ENCODE assay signal across 8 mouse cellular contexts in the genomic region with DNA sequence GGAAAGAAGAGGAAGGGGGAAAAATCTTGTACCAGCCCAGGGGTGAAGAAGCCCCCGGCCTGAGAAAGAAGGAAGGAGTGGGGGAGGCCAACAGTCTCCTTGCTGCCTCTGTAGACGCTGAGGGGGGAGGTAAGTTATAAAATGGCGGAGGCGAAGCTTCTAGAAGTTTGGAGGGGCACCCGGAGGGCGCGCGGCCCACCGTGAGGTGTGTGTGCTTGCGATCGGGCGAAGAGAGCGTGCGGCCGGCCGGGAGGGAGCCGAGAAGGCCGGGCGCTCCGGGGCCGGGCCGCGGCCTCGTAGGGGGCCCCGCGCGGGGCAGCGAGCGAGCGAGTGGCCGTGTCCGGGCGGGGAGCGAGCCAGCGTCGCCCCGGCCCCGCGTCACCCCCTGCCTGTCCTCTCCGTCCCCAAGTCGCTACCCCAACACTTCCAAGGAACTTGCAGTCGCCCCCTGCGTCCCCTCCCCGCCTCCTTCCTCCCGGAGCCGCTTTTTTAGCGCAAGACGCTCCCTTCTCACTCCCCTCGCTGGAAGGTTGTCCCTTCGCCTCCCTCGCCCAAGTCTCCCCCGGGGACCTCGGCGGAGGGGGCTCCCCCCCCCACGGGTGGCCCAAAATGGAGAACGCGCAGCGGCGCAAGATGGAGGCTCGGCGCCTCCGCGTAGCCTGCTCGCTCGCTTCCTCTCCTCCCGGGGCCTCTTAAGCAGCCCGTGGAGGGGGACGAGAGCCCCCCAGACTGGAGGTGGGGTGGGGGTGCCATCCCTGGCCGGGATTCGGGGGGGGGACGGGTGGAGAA. TPM values are rescaled to one million over a fixed set of nuclear protein-coding genes. Genes with fewer than 3 reads are reported as not detected.
A peak's percentile ranks its signal among the peaks of the same experiment; 100 is the strongest.
DNase-seq lines count a peak whose midpoint lies in the region; ATAC-seq and TF ChIP-seq lines count a peak whose summit lies in the region.

No protein-coding gene starts in this region.

- TF ChIP-seq CTCF in small intestine, adult 2 months (IDR thresholded peaks at IDR 0.05; ENCODE audit: extremely low read depth, insufficient read length, insufficient replicate concordance, low read depth, low read length) = no peak

- peak; percentile 50 for DNase-seq in adipocyte (ENCODE audit: low spot score)
- peak; percentile 71 for DNase-seq in gastrocnemius, postnatal 10 days
- DNase-seq in intestine, embryonic 14.5 days (ENCODE audit: low spot score) = peak; percentile 74
- peak; percentile 66 for DNase-seq in left cerebral cortex, postnatal 4 days

- no peaks in the 10 kb centered on the region for H3K27me3 ChIP-seq in intestine, embryonic 14.5 days (replicated peaks; ENCODE audit: control insufficient read depth, insufficient read depth, low read length)
- no peaks in the 10 kb centered on the region for H3K27me3 ChIP-seq in midbrain, embryonic 13.5 days
- H3K27me3 ChIP-seq in small intestine, adult 2 months (ENCODE audit: control insufficient read depth, insufficient read depth, low read length) = no peaks in the 10 kb centered on the region

- no peak; the same call in 1 of the 2 replicates for TF ChIP-seq POLR2A in small intestine, adult 2 months (IDR thresholded peaks at IDR 0.05; ENCODE audit: low read depth, low read length)

- peak overlapping the region; percentile 43 for H3K4me2 ChIP-seq in intestine, embryonic 14.5 days (ENCODE audit: low read length)
- peak overlapping the region; percentile 55 for H3K4me2 ChIP-seq in midbrain, embryonic 13.5 days (replicated peaks)

- peak overlapping the region; percentile 99 for H3K27ac ChIP-seq in intestine, embryonic 14.5 days (ENCODE audit: low read depth)
- H3K27ac ChIP-seq in midbrain, embryonic 13.5 days = peak overlapping the region; percentile 99
- peak overlapping the region; percentile 100 for H3K27ac ChIP-seq in small intestine, adult 2 months (ENCODE audit: insufficient read depth, low read depth, low read length)

- 21% methylated on average over 19 of the region's 71 CpGs for WGBS in intestine, embryonic 14.5 days
- 27% methylated on average over 25 of the region's 71 CpGs for WGBS in midbrain, embryonic 13.5 days
- WGBS in small intestine, adult 2 months = 17% methylated on average over 68 of the region's 71 CpGs

- peak overlapping the region; percentile 57 for H3K4me3 ChIP-seq in intestine, embryonic 14.5 days (ENCODE audit: low read depth, low read length)
- peak overlapping the region; percentile 57 for H3K4me3 ChIP-seq in midbrain, embryonic 13.5 days (replicated peaks)
- H3K4me3 ChIP-seq in small intestine, adult 2 months (ENCODE audit: low read depth, low read length) = peak overlapping the region; percentile 100

- H3K36me3 ChIP-seq in intestine, embryonic 14.5 days (ENCODE audit: control insufficient read depth, insufficient read depth, low read length) = no peaks in the 10 kb centered on the region
- H3K36me3 ChIP-seq in midbrain, embryonic 13.5 days = no peaks in the 10 kb centered on the region
- no peaks in the 10 kb centered on the region for H3K36me3 ChIP-seq in small intestine, adult 2 months (ENCODE audit: control insufficient read depth, insufficient read depth, low read length)

- 0 out of 2 replicates have a peak, but pooled peaks cover 3% of the 10 kb centered on the region for H3K4me1 ChIP-seq in intestine, embryonic 14.5 days (replicated peaks; ENCODE audit: control insufficient read depth, insufficient read depth, low read length)
- H3K4me1 ChIP-seq in midbrain, embryonic 13.5 days (replicated peaks) = 0 out of 2 replicates have a peak, but pooled peaks cover 8% of the 10 kb centered on the region
- peaks cover 2% of the 10 kb centered on the region; the same call in 1 of the 2 replicates for H3K4me1 ChIP-seq in small intestine, adult 2 months (ENCODE audit: control insufficient read depth, insufficient read depth, insufficient read length, low read length)

- peak; percentile 4; the same call in 1 of the 2 replicates for ATAC-seq in common myeloid progenitor, adult 5-6 weeks (replicated peaks; ENCODE audit: low read depth, poor library complexity, severe bottlenecking)
- ATAC-seq in intestine, embryonic 14.5 days (replicated peaks; ENCODE audit: low FRiP score, low TSS enrichment, low read depth) = peak; percentile 21; the same call in 1 of the 2 replicates
- peak; percentile 66 for ATAC-seq in midbrain, embryonic 13.5 days
- ATAC-seq in inflammation-experienced regulatory T-cells, adult 6 months = no peak

- H3K9me3 ChIP-seq in intestine, embryonic 14.5 days (ENCODE audit: control insufficient read depth, low read length) = no peaks in the 10 kb centered on the region
- no peaks in the 10 kb centered on the region for H3K9me3 ChIP-seq in midbrain, embryonic 13.5 days

- intact Hi-C loops in left cerebral cortex, postnatal 4 days (cut with DNase I) = no loop called here

- peak overlapping the region; percentile 99 for H3K9ac ChIP-seq in intestine, embryonic 14.5 days (ENCODE audit: low read length)
- peak overlapping the region; percentile 88 for H3K9ac ChIP-seq in midbrain, embryonic 13.5 days (replicated peaks)

RNA-seq across cellular contexts. Expression of a gene that starts 0.6 kb away (rescaled TPM):
- total RNA-seq in common myeloid progenitor, adult 5-6 weeks (2017) = 607 and 806 TPM in 2 replicates
- total RNA-seq in gastrocnemius, postnatal 10 days (2021) = 10 to 100 TPM; 78.3 to 89.5 TPM
- polyA plus RNA-seq in intestine, embryonic 14.5 days (2014; fragmentation: Nextera tagmentation; extraction: Ambion mirVana) = 46.8 and 49.8 TPM in 2 replicates
- total RNA-seq in left cerebral cortex, postnatal 4 days (2021) = 10 to 100 TPM; 53.6 to 54.8 TPM
- 25.2 and 25.6 TPM in 2 replicates for polyA plus RNA-seq in midbrain, embryonic 13.5 days (2015; fragmentation: Nextera tagmentation; extraction: Ambion mirVana)
- 1.1 and 2.1 TPM in 2 replicates for polyA plus RNA-seq in small intestine, adult 2 months (2012; rRNA removed)
- polyA plus RNA-seq in inflammation-experienced regulatory T-cells, adult 6 months (2017; shearing (Covaris generic)) = 100 to 1,000 TPM in 1 of 3 experiments, 10 to 100 TPM in 2; 90.1 to 127 (median 94.0) TPM
